Mouse (Mus musculus) neural tube, embryonic 11.5 days (tissue): ENCODE results near the gene Zfhx2. TPM values are rescaled to one million over a fixed set of nuclear protein-coding genes. Genes with fewer than 3 reads are reported as not detected.

Source experiments
- ATAC-seq: fragments of 200-750 bp; cut with Nextera tagmentation; 2 replicates; pipeline ENCODE4 v1.8.0; 2017; ENCODE audit warnings: moderate number of reproducible peaks, mild to moderate bottlenecking, moderate TSS enrichment, moderate library complexity; ENCODE audit not compliant: insufficient read depth, low FRiP score, low TSS enrichment
- DNase-seq: peaks from one replicate; pipeline ENCODE4 v3.0.0-alpha.2; 2015; ENCODE audit warnings: low spot score
- H3K27ac ChIP-seq: fragments of 300-500 bp; sonication (generic); 2 replicates; pipeline ENCODE4 v1.5.1; 2014; ENCODE audit warnings: low read depth, mild to moderate bottlenecking, low read length
- H3K27me3 ChIP-seq: fragments of 300-500 bp; sonication (generic); 2 replicates; pipeline ENCODE4 v1.6.1; 2014; ENCODE audit warnings: mild to moderate bottlenecking, low read length, mixed read lengths; ENCODE audit not compliant: control insufficient read depth, insufficient read depth
- H3K36me3 ChIP-seq: fragments of 300-500 bp; sonication (generic); 2 replicates; pipeline ENCODE4 v1.6.1; 2014; ENCODE audit warnings: mild to moderate bottlenecking, low read length, moderate library complexity, mixed read lengths; ENCODE audit not compliant: control insufficient read depth, insufficient read depth
- H3K4me1 ChIP-seq: fragments of 300-500 bp; sonication (generic); 2 replicates; pipeline ENCODE4 v1.6.1; 2014; ENCODE audit warnings: low read length, mixed read lengths; ENCODE audit not compliant: control insufficient read depth, insufficient read depth
- H3K4me2 ChIP-seq: fragments of 300-500 bp; sonication (generic); 2 replicates; pipeline ENCODE4 v1.6.1; 2014; ENCODE audit warnings: low read depth, mild to moderate bottlenecking, moderate library complexity
- H3K4me3 ChIP-seq: fragments of 300-500 bp; sonication (generic); 2 replicates; pipeline ENCODE4 v1.5.1; 2014; ENCODE audit warnings: low read depth, low read length
- H3K9ac ChIP-seq: fragments of 300-500 bp; sonication (generic); 2 replicates; pipeline ENCODE4 v1.6.1; 2014; ENCODE audit warnings: mild to moderate bottlenecking, low read length
- H3K9me3 ChIP-seq: fragments of 300-500 bp; sonication (generic); 2 replicates; pipeline ENCODE4 v1.6.1; 2016; ENCODE audit warnings: low read length; ENCODE audit not compliant: control insufficient read depth
- WGBS: fragments of 180-500 bp; shearing (Covaris S2); extraction: QIAGEN DNeasy Blood & Tissue Kit; methylation state at CpG from one replicate; pipeline ENCODE4 v1.1.7; 2014; 5-methylcytosine and 5-hydroxymethylcytosine counted together
- polyA plus RNA-seq: library from polyadenylated mRNA; unstranded; fragments of >200 nt; fragmentation: Nextera tagmentation; extraction: Ambion mirVana; gene quantifications from 2 replicates; pipeline ENCODE4 v1.2.1, GENCODE M21; 2014

The Zfhx2 gene
- polyA plus RNA-seq, 1 experiment from 2014 or later = 16.6 TPM

- no peaks in the 10 kb centered on the region for H3K36me3 ChIP-seq
- H3K9ac ChIP-seq = no peak overlapping the region
- no peaks in the 10 kb centered on the region for H3K27me3 ChIP-seq
- 65% methylated on average over 4 of the region's 4 CpGs for WGBS
- H3K4me3 ChIP-seq = no peak overlapping the region
- H3K4me1 ChIP-seq = peaks cover 15% of the 10 kb centered on the region
- ATAC-seq (no peak), DNase-seq (peak; percentile 54)
- H3K9me3 ChIP-seq = no peaks in the 10 kb centered on the region
- H3K27ac ChIP-seq = no peak overlapping the region
- H3K4me2 ChIP-seq = no peak overlapping the region
These were observed 5.9 kb upstream of the Zfhx2 start for GRCm38 (mm10) chr14:55098067-55098466.

GRCm38 (mm10) chr14:55097646-55098045 is 5.5 kb upstream of the Zfhx2 start:
- no peak for ATAC-seq
- WGBS = 79% methylated on average over 10 of the region's 10 CpGs

GRCm38 (mm10) chr14:55096573-55097087 is 4.5 kb upstream of the Zfhx2 start:
- H3K9me3 ChIP-seq = no peaks in the 10 kb centered on the region
- WGBS = 59% methylated on average over 9 of the region's 9 CpGs
- no peaks in the 10 kb centered on the region for H3K36me3 ChIP-seq
- ATAC-seq = no peak
- DNase-seq = no peak
- peak overlapping the region; percentile 35; the same call in 1 of the 2 replicates for H3K9ac ChIP-seq
- H3K4me2 ChIP-seq = peak overlapping the region; percentile 10; the same call in 1 of the 2 replicates
- H3K4me1 ChIP-seq = peaks cover 15% of the 10 kb centered on the region
- H3K4me3 ChIP-seq = no peak overlapping the region
- H3K27ac ChIP-seq = no peak overlapping the region
- H3K27me3 ChIP-seq = no peaks in the 10 kb centered on the region

More at GRCm38 (mm10) chr14:55097646-55098045, 5.5 kb upstream of the Zfhx2 start:
- no peak for DNase-seq
- H3K4me2 ChIP-seq = no peak overlapping the region
- no peaks in the 10 kb centered on the region for H3K27me3 ChIP-seq
- no peaks in the 10 kb centered on the region for H3K36me3 ChIP-seq
- no peaks in the 10 kb centered on the region for H3K9me3 ChIP-seq
- H3K27ac ChIP-seq = no peak overlapping the region
- no peak overlapping the region for H3K9ac ChIP-seq
- no peak overlapping the region for H3K4me3 ChIP-seq
- H3K4me1 ChIP-seq = peaks cover 15% of the 10 kb centered on the region

DNA sequence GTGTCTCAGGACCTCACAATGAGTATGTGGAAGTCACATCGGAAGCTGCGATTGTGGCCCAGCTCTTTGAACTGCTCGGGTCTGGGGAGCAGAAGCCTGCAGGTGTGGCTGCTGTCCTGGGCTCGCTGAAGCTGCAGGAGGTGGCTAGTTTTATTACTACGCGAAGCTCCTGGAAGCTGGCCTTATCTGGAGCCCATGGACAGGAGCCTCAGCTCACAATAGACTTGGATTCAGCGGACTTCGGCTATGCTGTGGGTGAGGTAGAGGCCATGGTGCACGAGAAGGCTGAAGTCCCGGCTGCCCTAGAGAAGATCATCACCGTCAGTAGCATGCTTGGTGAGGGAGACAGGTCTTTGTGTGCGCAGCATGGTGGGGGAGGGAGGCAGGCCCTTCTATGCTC is 3.5 kb upstream of the Zfhx2 start:
- DNase-seq (no peak), ATAC-seq (no peak)
- Histone ChIP-seq H3K4me1 (peaks cover 23% of the 10 kb centered on the region), H3K9ac (peak overlapping the region; percentile 56), H3K4me2 (peak overlapping the region; percentile 75), H3K9me3 (no peaks in the 10 kb centered on the region), H3K27me3 (no peaks in the 10 kb centered on the region), H3K4me3 (peak overlapping the region; percentile 39), H3K36me3 (no peaks in the 10 kb centered on the region), H3K27ac (no peak overlapping the region)
- 65% methylated on average over 12 of the region's 12 CpGs for WGBS

DNA sequence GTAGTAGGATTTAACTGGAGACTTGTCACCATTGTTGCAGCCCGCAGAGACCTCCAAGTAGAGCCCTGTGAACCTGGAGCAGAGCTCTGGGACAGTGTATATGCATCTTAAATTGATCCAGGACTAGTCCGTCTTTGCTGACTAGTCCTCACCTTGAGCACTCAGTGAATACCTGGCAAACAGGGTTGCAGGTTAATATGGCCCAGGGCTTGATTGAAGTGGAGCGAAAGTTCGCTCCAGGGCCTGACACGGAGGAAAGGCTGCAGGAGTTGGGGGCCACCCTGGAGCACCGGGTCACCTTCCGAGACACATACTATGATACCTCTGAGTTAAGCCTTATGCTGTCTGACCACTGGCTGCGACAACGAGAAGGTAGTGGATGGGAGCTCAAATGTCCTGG is 3.1 kb upstream of the Zfhx2 start:
- DNase-seq (no peak), ATAC-seq (no peak)
- 58% methylated on average over 9 of the region's 9 CpGs for WGBS
- Histone ChIP-seq H3K9ac (peak overlapping the region; percentile 56), H3K36me3 (no peaks in the 10 kb centered on the region), H3K9me3 (no peaks in the 10 kb centered on the region), H3K4me3 (peak overlapping the region; percentile 39), H3K27ac (peak overlapping the region; percentile 14), H3K4me2 (peak overlapping the region; percentile 75), H3K27me3 (no peaks in the 10 kb centered on the region), H3K4me1 (peaks cover 24% of the 10 kb centered on the region)

DNA sequence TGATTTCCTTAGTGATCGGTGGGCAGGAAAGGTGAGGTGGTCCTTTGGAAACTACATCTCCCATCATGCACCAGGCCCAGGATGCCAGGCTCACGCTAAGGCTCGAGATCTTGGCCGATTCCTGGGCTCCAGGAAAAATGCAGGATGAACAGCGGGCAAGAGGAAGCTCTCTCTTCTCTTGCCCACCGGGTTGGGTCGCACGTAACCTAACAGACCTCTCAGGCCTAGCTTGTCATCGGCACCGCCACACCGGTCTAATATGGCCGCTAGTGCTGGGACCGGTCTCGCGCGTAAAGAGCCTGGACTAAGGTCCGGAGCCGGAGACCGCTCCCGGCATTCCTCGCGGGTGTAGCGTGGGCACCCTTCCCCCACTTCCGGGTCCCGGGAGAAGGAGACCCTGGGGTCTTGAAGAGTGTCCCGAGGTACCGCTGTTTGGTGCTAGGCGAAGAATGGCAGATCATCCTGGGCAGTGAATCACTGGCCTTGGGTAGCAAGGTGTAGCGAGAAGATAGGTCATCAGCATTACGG is 2.6 kb upstream of the Zfhx2 start, which contains the start of gene Thtpa:
TSS of gene Thtpa (plus strand) at position 81 of the 528 bp plus-strand sequence.
- 3% methylated on average over 30 of the region's 30 CpGs for WGBS
- Histone ChIP-seq H3K4me1 (peaks cover 29% of the 10 kb centered on the region), H3K9ac (peak within 1 kb of the TSS; percentile 56), H3K36me3 (no peaks in the 10 kb centered on the region), H3K9me3 (no peaks in the 10 kb centered on the region), H3K27ac (peak within 1 kb of the TSS; percentile 14), H3K4me2 (peak within 1 kb of the TSS; percentile 75), H3K4me3 (peak within 1 kb of the TSS; percentile 39), H3K27me3 (no peaks in the 10 kb centered on the region)
- DNase-seq = peak; percentile 89
- ATAC-seq = peak; percentile 58

- H3K9me3 ChIP-seq = no peaks in the 10 kb centered on the region
- no peak for DNase-seq
- no peaks in the 10 kb centered on the region for H3K27me3 ChIP-seq
- WGBS = 41% methylated on average over 6 of the region's 6 CpGs
- peaks cover 37% of the 10 kb centered on the region for H3K4me1 ChIP-seq
- H3K4me3 ChIP-seq = no peak overlapping the region
- H3K36me3 ChIP-seq = no peaks in the 10 kb centered on the region
- no peak overlapping the region for H3K9ac ChIP-seq
- H3K27ac ChIP-seq = no peak overlapping the region
- H3K4me2 ChIP-seq = no peak overlapping the region
- no peak for ATAC-seq
These were observed 1.8 kb upstream of the Zfhx2 start for GRCm38 (mm10) chr14:55093927-55094326.

- Histone ChIP-seq H3K4me3 (peak overlapping the region; percentile 57), H3K9ac (peak overlapping the region; percentile 87), H3K4me2 (peak overlapping the region; percentile 77), H3K36me3 (no peaks in the 10 kb centered on the region), H3K9me3 (no peaks in the 10 kb centered on the region), H3K27ac (peak overlapping the region; percentile 81), H3K27me3 (no peaks in the 10 kb centered on the region), H3K4me1 (peaks cover 32% of the 10 kb centered on the region)
- DNase-seq = peak; percentile 56
- peak; percentile 15 for ATAC-seq
- WGBS = 3% methylated on average over 34 of the region's 34 CpGs
These were observed 787 bp downstream of the Zfhx2 start for GRCm38 (mm10) chr14:55091209-55091865.
